Mouse (Mus musculus): Measurements from ENCODE around the gene Etfa.

GRCm38 (mm10) chr9:55548871-55549270, 36.8 kb upstream of the Etfa start:
- TF ChIP-seq CTCF (IDR thresholded peaks at IDR 0.05; ENCODE audit: borderline replicate concordance, control insufficient read depth, extremely low read depth, insufficient read depth, low read length, poor library complexity) (no peak), POLR2A (IDR thresholded peaks at IDR 0.05; ENCODE audit: control insufficient read depth, extremely low read depth, insufficient read depth, low read length, poor library complexity) (no peak)
